Mouse (Mus musculus) frontal cortex, postnatal 36 days (tissue): Measurements from ENCODE around the gene Cacna1e.

Source experiments
- DNase-seq, 2 experiments: peaks; one replicate each; pipeline ENCODE4 v3.0.0; 2022; ENCODE audit warnings: low spot score in 2 of 2

Gene Cacna1e

DNA sequence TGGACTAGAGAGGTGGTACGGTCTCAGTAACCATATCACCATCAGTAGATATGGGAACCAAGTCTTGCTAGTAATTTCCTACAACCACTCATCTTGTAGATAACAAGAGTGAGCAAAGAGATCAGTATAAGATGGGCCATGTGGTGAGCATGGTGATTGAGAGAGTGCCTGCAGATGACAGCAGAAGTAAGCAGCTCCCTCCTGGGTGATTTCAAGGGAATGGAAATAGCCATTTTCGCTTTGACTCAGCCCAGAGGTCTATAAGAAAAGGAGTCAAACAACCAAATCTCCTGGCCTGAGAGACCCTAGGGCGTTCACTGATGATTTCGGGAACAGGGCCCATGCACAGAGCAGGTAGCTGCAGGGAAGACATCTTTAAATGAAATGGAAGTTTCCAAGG lies 45.0 kb downstream of the Cacna1e start:
- DNase-seq = no peak

DNA sequence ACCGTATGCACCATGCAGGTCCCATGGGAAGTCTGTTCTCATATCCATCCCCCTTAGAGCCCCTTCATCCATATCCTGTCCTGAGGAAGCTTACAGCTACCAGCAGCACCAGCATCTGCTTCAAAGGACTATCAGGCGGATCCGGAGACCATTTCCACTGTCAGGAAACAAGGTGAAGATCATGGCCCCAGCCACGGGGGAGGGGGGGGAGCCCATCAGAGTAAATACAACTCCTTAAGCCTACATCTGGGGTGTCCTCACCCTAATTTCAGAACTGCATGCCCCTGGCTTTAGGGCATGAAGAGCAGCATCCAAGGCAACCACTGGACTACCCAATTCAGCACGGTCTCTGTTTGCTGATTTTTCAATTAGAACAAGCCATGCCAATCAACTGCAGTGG lies 47.8 kb downstream of the Cacna1e start:
- no peak for DNase-seq

DNA sequence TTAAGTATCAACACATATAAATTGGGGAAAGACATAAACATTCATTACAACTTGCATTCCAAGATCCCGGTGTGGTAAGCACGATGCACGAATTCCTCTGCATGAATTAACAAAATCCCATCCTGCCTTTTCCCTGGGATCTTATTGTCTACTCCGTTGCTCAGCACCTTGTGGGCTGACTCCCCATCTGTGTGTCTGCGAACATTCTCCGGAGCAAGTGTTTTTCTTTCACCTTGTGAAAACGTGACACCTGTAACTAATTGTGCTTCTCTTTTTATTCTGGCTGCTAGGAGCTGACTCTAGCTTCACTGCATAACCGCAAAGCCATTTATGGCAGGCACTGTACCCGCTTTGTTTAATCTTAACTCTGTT lies 52.1 kb downstream of the Cacna1e start:
- no peak for DNase-seq

DNA sequence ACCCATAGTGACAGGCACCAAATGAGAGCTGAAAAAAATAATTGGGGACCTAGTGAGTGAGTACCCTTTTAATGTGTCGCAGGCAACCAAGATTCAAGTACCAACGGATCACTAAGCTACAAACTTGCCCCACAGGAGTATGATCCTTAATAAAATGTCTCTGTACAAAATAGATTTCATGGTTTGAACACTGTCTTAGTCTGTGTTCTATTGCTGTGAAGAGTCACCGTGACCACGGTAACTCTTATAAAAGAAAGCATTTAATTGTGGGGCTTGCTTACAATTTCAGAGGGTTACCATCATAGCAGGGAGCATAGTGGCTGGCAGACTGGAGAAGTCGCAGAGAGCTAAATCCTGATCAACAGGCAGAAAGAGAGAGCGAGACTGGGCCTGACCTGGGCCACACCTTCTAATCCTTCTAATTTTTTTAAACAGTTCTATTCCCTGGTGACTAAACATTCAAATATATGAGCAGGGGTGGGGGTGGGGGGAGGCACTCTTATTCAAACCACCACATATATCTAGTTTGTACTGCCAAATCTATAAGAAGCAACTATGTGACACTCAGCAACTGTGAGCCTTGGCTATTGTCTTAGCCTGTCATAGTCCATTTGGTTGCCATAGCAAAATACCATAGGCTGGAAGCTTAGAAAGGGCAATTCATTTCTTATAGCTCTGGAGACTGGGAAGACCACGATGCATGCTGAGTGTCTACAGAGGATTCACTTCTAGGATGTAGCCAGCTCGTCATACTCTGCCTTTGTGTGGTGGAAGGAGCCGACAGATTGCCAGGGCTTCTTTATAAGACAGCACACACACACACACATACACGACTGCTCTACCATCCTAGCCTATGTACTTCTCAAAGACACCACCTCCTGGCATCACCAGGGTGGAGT lies 52.8 kb downstream of the Cacna1e start:
- DNase-seq = no peak

DNA sequence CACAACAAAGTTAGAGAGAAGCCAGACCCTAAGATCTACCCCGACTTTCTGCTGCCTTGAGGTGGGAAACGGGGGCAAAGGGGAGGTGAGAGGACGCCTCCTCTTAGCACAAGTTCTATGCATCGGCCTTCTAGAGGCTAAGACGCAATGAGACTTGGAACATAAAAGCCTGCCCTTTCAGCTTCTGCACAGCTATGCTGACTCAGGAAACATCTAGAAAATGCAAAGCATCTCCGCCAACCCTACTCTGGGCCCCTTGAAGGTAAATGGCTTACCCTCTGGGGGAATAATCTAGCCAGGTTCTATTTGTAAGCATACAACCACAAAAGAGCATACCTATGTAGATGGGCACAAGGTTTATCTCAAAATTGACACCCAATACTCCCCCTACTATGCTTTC lies 54.2 kb downstream of the Cacna1e start:
- DNase-seq = no peak

DNA sequence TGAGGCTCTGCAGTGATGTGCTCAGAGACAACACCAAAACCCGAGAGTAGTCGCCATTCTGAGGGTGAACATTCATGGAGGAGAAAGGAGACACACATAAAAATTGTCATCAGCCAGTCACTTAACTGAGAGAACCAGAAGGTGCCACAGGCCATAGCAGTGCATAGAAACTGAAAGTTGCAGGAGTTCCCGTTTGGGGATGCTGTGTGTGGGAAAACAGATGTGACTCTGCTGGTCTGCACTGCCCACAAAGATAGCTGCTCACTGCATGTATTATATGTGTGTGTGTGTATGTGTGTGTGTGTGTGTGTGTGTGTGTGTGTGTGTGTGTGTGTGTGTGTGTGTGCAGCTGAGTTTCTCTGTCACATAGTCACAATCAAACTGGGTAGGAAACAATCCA lies 61.2 kb downstream of the Cacna1e start:
- no peak for DNase-seq

DNA sequence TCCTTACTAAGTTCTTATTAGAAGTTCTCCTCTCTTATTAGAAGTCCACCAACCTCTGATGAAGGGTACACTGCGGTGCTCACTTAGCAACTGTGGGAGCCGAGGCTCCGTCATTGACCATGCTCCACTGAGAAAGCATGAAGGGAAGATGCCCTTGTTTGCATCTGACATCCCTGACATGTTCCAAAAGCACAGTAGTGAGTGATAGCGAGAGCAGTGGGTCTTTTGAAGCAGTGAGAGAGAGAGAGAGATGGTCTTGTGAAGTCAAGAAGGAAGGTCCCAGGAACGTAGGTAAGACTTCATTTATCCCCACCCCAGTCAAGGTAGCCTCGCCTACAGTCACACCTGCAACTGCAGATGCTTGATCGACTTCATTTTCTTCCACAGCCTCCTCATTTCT lies 63.9 kb downstream of the Cacna1e start:
- DNase-seq = no peak

DNA sequence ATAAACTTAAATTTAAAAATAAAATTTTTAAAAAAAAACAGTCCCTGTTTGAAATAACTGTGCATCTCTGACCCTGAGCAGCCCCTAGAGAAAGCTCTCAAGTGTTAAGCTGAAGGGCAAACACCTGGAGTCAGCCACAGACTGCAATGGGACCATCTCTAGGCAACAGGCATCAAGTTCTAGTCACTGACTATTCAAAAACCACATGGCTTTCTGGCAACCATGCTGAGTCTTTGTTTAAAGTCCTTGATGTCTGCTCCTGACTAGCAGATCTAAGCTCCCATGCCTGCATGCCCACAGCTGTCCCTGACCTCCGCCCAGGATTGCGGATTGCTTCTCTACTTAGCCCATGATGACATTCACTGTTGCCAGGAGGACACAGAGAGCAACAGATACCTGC lies 64.3 kb downstream of the Cacna1e start:
- no peak for DNase-seq

DNA sequence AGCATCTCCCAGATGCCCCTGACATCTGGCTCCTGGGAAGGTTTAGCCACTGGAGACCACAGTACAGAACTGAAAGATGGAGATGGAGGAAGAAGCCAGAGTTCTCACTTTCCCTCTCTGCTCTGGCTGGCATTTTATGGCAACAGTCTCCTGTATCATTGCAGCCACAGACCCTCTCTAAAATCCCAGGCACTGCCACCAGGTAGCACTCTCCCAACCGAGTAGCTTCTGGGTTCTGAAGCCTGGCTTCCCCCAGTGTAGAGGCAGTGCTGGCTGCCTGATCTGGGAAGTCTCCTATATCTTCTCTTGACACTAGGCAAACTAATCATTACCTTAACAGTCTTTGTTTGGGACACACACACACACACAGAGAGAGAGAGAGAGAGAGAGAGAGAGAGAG lies 65.6 kb downstream of the Cacna1e start:
- DNase-seq = no peak

DNA sequence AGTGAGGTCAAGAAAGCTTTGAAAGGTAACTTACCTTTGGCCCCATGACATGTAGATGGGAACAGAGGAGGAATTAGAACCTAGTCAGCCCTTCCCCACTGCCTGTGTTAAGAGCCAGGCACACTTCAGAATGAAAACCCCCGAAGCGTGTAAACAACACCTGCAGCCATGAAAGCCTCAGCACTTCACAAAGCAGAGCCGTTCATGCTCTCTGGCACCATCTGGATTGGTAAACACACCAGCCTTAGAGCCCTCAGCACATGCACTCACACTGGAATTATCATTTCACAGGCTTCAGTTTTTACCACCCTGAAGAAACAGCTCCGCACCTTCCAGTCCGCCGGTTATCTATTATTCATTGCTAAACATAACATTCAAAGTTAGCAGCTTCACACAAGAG lies 67.5 kb downstream of the Cacna1e start:
- peak in 1 of 2 experiments; percentile 15 for DNase-seq

DNA sequence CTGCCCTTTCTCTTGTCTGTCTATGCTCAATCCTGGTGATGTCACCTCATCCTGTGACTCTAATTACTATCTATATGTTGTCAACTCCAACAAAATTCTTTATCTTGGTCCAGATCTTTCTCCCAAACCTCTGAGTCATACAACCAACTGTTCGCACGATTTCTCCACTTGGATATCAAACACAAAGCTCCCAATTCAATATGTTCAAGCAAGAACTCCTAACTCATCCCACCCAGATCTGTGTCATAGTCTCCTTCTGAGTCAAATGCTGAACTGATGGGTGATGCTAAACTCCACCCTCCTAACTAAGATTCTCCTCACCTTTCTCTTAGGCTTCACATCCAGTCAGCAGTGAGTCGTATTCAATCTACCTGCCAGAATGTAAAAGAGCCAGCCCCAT lies 68.0 kb downstream of the Cacna1e start:
- peak in 1 of 2 experiments; percentile 34 for DNase-seq

DNA sequence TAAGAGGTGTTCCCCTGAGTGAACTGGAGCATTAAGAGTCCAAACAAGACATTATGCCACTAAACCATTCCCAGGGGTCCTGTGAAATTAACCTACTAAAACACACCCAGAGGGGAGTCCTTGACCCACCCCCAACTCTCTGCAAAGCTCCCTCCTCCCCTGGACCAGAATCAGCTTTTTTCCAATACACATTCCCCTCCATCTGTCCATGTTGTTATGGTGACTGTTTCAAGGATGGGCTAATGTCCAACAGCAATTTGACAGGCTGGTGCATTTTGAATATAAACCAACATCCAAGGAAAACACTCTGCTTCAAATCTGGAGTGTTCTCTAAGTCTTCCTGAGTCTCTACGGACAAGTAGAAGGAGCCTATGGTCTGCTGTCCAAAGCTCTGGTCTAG lies 78.6 kb downstream of the Cacna1e start:
- no peak for DNase-seq

DNA sequence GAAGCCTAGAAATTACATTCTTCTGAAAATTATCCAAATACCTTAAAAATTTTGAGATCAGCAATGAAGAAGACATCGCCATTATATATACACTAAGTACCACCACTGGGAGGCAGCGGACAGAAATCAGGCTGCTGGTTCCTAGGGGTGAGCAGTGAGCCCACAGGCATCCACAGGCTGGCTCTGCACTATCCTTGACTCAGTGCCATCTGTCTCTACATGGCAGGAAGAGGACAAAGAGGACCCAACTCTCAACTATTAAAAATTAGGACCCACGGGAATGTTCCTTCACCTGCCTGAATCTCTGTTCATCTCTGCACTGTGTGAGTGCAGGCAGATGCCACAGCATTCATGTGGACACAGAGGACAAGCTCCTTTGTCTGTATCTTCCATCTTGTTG lies 79.3 kb downstream of the Cacna1e start:
- DNase-seq = no peak

DNA sequence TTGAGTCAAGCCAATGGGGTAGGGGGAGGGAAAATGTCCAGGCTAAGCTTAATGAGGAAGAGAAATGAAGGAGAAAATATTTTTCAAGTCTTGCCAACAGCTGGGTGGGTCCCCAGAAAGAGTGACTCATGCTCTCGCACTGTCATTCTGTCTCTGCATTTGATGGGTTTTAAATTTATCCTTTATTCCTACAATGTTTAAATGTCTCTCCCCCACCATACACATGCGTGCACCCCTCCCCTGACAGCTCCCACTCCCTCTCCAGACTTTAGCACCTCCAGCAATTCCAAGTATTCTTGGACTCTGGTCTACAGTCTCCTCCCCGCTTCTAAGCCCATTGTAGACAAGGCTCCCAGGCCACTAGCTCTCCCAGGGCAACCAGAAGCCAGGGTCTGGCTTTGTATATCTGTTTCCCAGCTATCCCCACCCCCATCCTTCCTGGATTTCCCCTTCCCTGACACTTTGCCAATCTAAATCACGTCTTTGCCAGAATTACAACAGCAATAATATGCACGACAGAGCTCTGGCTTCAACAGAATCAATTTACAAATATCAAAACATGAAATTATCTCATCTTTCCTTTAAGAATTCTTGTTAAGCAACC lies 81.9 kb downstream of the Cacna1e start:
- DNase-seq = no peak

DNA sequence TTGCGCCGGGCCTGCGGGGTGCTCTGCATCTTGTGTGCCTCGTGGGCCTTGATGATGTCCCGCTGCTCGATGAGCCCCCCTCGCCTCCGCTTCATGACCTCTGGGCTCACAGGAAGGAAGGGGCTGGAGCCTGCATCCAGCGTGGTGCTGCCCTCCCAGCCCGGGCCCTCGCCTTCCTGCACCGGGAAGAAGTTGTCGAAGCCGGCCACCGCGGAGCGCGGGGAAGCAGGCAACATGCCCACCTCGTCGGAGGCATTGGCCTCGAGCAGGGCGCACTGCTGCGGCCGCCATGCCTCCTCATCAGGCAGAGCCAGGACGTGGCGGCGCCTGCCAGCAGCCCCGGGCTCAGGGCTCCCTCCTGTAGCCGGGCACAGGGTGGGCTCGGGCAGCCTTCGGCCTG lies 85.0 kb downstream of the Cacna1e start:
- no peak for DNase-seq

DNA sequence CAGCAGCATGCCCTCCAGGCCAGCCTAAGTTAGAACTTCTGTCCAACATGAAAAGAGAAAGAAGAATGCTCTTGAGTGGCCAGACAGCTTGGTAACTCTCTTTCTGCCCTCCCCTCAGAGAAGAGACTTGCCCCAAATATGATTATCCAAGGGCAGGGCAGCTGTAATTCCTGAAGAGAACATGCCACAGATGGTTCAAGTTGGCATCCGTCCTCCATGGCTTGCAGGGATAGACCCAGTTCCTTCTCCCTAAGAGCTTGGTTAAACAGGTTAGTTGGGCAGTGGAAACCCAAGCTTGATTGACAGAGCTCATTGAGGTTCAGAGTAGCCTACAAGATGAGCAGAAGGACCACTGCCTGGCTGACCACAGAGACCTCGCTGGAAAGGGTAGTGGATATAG lies 85.5 kb downstream of the Cacna1e start:
- no peak for DNase-seq

DNA sequence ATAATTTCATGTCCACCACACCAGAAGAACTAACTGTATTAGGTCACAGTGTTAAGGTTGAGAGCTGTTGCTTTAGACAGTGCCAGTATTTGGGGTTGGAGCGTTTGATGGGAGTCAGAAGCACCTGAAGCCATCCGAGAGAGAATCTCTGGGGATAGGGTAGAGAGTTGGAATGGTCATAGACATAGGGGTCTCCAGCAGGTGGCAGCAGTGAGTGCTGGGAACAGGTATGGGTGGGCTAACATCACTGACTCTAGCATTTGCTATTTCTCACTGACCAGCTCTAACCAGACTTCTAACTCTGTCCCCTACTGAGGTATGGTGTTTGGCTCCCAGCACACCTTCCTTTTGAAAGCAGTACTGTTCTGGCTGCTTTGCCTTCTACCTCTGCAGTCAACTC lies 87.6 kb downstream of the Cacna1e start:
- DNase-seq = no peak

DNA sequence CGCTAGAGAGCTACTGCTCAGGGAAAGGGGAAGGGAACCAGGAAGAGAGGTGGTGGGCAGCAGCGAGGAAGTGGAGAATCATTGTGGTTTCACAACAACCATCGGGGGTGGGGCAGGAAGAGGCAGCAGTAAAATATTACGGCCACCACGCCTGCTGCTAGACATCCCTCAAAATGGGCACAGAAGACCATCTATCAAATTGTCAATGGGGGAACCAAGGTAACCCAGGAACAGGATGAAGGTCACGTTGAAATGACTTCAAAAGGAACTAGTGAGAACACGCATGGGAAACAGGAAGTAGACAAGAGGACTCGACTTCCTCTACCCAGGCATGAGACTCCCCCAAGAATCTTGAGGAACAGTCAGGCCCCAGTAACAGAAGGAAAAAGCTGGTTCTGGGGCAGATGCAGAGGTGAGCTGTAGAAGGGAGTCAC lies 89.8 kb downstream of the Cacna1e start:
- no peak for DNase-seq

DNA sequence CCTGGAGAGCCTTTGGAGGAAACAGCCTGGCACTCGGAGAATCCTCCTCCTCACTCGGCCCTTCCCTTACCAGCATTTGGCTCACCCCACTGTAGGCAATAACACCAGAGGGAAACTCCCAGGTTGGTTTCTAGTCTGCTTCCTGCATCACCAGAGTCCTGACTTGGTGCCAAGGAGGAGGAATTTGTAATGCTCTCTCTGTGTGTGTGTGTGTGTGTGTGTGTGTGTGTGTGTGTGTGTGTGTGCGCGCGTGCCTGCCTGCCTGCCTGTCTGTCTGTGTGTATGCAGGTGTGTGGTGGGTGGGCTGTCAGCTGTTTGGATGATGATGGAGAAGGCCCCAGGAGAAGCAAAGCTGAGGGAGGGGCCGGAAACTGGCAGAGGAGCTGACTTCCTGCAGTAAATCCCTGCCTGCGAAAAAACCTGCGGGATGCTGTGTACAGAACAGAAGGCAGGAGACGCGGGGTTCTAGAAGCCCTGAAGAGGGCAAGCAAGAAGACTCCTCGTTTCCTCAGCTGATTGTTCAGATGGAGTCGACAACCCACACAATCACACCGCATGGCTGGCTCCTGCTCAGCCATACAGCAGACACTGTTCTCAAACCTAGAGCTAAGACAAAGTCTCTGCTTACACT lies 92.6 kb downstream of the Cacna1e start:
- peak; percentile 59 for DNase-seq

DNA sequence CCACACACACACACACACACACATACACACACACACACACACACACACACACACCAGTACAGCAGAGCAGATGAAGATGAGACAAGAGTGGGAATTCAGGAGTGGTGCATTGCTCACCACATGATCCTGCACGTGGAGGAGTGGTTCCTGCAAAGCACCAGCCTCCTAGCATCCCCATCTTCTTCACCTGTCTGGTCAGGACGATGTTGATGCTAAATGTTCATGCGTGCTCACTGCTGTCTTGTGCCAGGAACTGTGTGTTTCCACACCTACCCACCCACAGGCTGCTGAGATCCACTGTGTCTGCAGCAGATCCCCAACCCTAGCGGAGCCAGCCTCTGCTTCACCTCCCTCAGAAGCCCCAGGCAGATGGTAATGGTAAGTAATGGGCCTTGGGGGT lies 95.8 kb downstream of the Cacna1e start:
- DNase-seq = peak; percentile 51 to 61

DNA sequence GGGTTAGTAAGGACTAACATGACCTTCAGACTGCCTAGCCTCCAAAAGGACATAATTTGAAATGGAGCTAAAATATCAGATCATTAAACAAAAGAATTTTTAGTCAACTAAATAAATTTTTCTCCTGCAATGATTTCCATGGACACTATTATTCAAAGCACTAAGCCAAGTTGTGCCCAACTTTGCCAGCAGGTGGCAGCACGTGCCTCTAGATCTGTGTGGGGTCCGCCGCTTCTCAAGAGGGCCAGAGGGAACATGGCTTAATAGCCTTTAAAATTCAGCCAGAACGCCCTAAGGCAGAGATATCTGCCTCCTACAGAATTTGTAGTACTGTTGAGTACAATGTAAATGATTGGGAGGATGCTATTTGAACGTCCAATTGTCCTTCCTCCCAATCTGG lies 96.2 kb downstream of the Cacna1e start:
- peak; percentile 77 to 87 for DNase-seq

DNA sequence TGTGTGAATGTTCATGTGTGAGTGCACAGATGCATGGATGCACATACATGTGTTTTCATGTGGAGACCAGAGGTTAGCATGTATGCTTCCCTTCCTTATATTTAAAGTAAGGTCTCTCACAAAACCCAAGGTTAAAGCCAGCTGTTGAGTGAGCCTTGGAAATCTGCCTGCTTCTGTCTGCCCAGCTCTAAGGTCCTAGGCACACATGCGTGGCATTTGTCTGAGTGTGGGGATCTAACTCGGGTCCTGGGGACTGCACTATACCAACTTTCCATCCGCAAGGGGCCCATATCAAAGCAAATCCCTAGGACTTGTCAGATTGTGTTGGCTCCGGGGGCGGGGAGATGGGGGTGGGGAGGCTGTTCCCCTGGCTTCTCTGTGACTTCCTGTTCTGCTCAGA lies 96.9 kb downstream of the Cacna1e start:
- no peak for DNase-seq

DNA sequence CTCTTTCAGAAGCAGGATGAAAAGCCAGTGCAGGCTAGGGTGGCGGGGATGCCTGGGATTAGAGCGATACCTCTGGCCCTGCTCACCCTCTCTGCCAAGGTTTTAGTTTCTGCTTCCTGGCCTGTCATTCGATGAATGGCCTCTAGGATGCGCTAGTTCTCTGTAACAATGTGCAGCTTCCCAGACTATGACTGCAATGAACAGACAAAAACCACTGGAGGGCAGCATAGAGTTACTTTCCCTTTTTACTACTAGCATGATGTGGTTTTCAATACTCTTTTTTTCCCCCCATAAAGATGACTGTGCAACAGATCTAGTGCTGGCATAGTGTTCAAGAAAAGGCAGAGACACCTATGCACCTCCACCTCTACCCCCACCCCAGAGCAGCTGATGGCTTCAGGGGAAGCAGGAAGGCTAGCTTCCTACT lies 98.0 kb downstream of the Cacna1e start:
- peak; percentile 75 to 87 for DNase-seq
